Comparison of ENCODE assay signal across 27 mouse cellular contexts in the genomic region with DNA sequence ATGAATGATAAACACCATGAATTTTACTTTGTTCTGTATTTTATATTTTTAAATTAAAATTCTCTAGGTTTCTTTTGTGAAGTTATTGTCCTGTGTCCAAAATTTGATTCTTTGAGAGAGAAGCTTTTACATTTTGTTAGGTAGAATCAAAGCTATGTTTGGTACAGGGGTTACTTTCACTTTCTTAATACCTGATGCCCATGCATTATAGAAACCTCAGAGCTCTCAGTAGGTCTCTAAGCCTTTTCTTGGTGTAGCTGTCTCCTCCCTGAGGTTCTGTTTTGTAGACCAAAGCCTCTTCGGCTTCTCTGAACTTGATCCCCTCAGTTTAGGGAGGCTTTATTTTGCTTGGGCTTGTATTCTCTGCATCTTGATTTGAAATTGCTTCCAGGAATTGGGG. TPM values are rescaled to one million over a fixed set of nuclear protein-coding genes. Genes with fewer than 3 reads are reported as not detected.
"Had no signal": no experiment of that assay in that cellular context is flagged by ENCODE, and none has a peak within 500 bp of the region (broad histone marks: within the 10 kb centered on the region; RNA-seq: fewer than 3 reads in every experiment).

No protein-coding gene starts in this region.

- H3K36me3 ChIP-seq: heart, embryonic 13.5 days; heart, embryonic 15.5 days; hindbrain, embryonic 10.5 days; hindbrain, embryonic 12.5 days; hindbrain, embryonic 15.5 days; intestine, embryonic 15.5 days; limb, embryonic 10.5 days; limb, embryonic 12.5 days; liver, embryonic 13.5 days had no signal

- H3K27ac ChIP-seq: heart, adult 2 months; heart, embryonic 13.5 days; heart, embryonic 15.5 days; hindbrain, embryonic 10.5 days; hindbrain, embryonic 12.5 days; hindbrain, embryonic 15.5 days; hindbrain, postnatal 0 days; intestine, embryonic 15.5 days; layer of hippocampus, adult 2 months; left cerebral cortex, adult 2 months; limb, embryonic 10.5 days; limb, embryonic 12.5 days; liver, embryonic 13.5 days had no signal

- H3K9me3 ChIP-seq: heart, embryonic 13.5 days; heart, embryonic 15.5 days; hindbrain, embryonic 10.5 days; hindbrain, embryonic 12.5 days; hindbrain, embryonic 15.5 days; intestine, embryonic 15.5 days; limb, embryonic 10.5 days; limb, embryonic 12.5 days; liver, embryonic 13.5 days had no signal

- DNase-seq: gastrocnemius, postnatal 14 days; gastrocnemius, postnatal 36 days; heart, adult 11 months; heart, adult 2 months; heart, postnatal 4 days; kidney, adult 18-20 months; kidney, adult 8-10 months; kidney, postnatal 10 days; kidney, postnatal 25 days; kidney, postnatal 4 days; liver; liver, embryonic 13.5 days had no signal

- H3K27me3 ChIP-seq: heart, embryonic 13.5 days; heart, embryonic 15.5 days; hindbrain, embryonic 12.5 days; hindbrain, embryonic 15.5 days; intestine, embryonic 15.5 days; limb, embryonic 12.5 days; liver, embryonic 13.5 days had no signal

- H3K4me1 ChIP-seq: heart, embryonic 13.5 days; heart, embryonic 15.5 days; hindbrain, embryonic 10.5 days; hindbrain, embryonic 12.5 days; hindbrain, embryonic 15.5 days; intestine, embryonic 15.5 days; limb, embryonic 10.5 days; limb, embryonic 12.5 days; liver, embryonic 13.5 days had no signal

- H3K4me2 ChIP-seq: heart, embryonic 11.5 days; heart, embryonic 13.5 days; heart, embryonic 15.5 days; hindbrain, embryonic 12.5 days; hindbrain, embryonic 15.5 days; intestine, embryonic 15.5 days; limb, embryonic 12.5 days; liver, embryonic 11.5 days; liver, embryonic 13.5 days had no signal

- H3K9ac ChIP-seq: heart, embryonic 13.5 days; heart, embryonic 15.5 days; hindbrain, embryonic 12.5 days; hindbrain, embryonic 15.5 days; intestine, embryonic 15.5 days; limb, embryonic 12.5 days; liver, embryonic 13.5 days had no signal

- ATAC-seq: hindbrain, postnatal 0 days; intestine, embryonic 15.5 days; intestine, postnatal 0 days had no signal

- H3K4me3 ChIP-seq: heart, adult 2 months; heart, embryonic 13.5 days; heart, embryonic 15.5 days; hindbrain, embryonic 10.5 days; hindbrain, embryonic 12.5 days; hindbrain, embryonic 15.5 days; intestine, embryonic 15.5 days; layer of hippocampus, adult 2 months; left cerebral cortex, adult 2 months; limb, embryonic 10.5 days; limb, embryonic 12.5 days; liver, embryonic 13.5 days had no signal

RNA-seq across cellular contexts. Expression of gene Agtr1b, which starts 26.6 kb away (rescaled TPM):
- polyA plus RNA-seq: heart, adult 2 months; heart, postnatal 0 days; hindbrain, embryonic 10.5 days; hindbrain, embryonic 12.5 days; limb, embryonic 10.5 days; limb, embryonic 12.5 days; liver, embryonic 13.5 days had no signal
